Mouse (Mus musculus): ENCODE data around the gene Diras2.

DNA sequence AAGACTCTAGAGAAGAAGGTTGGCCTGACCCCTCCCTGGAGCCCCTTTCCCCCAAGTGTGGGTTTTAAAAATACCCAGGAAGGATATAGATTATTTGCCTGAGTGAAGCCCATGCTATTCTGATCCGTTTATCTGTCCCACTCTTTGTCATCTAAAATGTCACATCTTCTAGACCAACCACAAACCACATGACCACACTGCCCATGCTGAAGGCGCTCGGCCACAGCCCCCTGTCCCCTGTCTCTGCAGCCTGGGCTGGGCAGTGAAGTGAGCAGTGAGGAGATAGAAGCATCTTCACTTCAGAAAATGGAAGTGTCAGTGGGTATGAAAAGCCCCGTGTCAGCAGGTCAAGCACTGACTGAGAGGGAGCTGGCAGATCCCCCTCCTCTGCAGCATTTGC, 11.6 kb upstream of the Diras2 start:
- TF ChIP-seq POLR2A (IDR thresholded peaks at IDR 0.05; ENCODE audit: low read depth, low read length), result no peak
- no peak for TF ChIP-seq CTCF (IDR thresholded peaks at IDR 0.05; ENCODE audit: borderline replicate concordance, insufficient read depth, low read length)

Data from embryonic fibroblast, embryonic 13.5 days (primary cell).